Mouse (Mus musculus) limb, embryonic 11.5 days (tissue): ENCODE results near the gene Slc6a13. TPM values are rescaled to one million over a fixed set of nuclear protein-coding genes. Genes with fewer than 3 reads are reported as not detected.

Experiments used
- ATAC-seq: fragments of 200-750 bp; cut with Nextera tagmentation; 2 replicates; pipeline ENCODE4 v1.8.0; 2017; ENCODE audit warnings: low read depth; ENCODE audit not compliant: insufficient number of reproducible peaks, low FRiP score, low TSS enrichment
- DNase-seq: peaks from one replicate; pipeline ENCODE4 v3.0.0-alpha.2; 2015; ENCODE audit warnings: low spot score
- H3K27ac ChIP-seq: fragments of 300-500 bp; sonication (generic); replicated peaks from 2 replicates; pipeline ENCODE4 v1.5.1; 2014; ENCODE audit warnings: low read depth, mild to moderate bottlenecking, low read length
- H3K27me3 ChIP-seq: fragments of 300-500 bp; sonication (generic); 2 replicates; pipeline ENCODE4 v1.6.1; 2014; ENCODE audit warnings: mild to moderate bottlenecking, low read length, mixed read lengths; ENCODE audit not compliant: control insufficient read depth, insufficient read depth
- H3K36me3 ChIP-seq: fragments of 300-500 bp; sonication (generic); 2 replicates; pipeline ENCODE4 v1.6.1; 2014; ENCODE audit warnings: mild to moderate bottlenecking, low read length, moderate library complexity, mixed read lengths; ENCODE audit not compliant: control insufficient read depth, insufficient read depth
- H3K4me1 ChIP-seq: fragments of 300-500 bp; sonication (generic); 2 replicates; pipeline ENCODE4 v1.6.1; 2014; ENCODE audit warnings: low read length, mixed read lengths; ENCODE audit not compliant: control insufficient read depth, insufficient read depth
- H3K4me2 ChIP-seq: fragments of 300-500 bp; sonication (generic); 2 replicates; pipeline ENCODE4 v1.6.1; 2014; ENCODE audit warnings: low read depth, mild to moderate bottlenecking, moderate library complexity; ENCODE audit not compliant: severe bottlenecking
- H3K4me3 ChIP-seq: fragments of 300-500 bp; sonication (generic); 2 replicates; pipeline ENCODE4 v1.5.1; 2014; ENCODE audit warnings: low read depth, low read length
- H3K9ac ChIP-seq: fragments of 300-500 bp; sonication (generic); 2 replicates; pipeline ENCODE4 v1.6.1; 2014; ENCODE audit warnings: mild to moderate bottlenecking, low read length
- H3K9me3 ChIP-seq: fragments of 300-500 bp; sonication (generic); 2 replicates; pipeline ENCODE4 v1.6.1; 2016; ENCODE audit warnings: low read length; ENCODE audit not compliant: control insufficient read depth
- WGBS: fragments of 180-500 bp; shearing (Covaris S2); extraction: QIAGEN DNeasy Blood & Tissue Kit; methylation state at CpG from one replicate; pipeline ENCODE4 v1.1.7; 2014; 5-methylcytosine and 5-hydroxymethylcytosine counted together
- microRNA-seq: library from miRNA; unstranded; fragments of <30 nt; microRNA quantifications from one replicate; pipeline ENCODE4, GENCODE M21; 2016
- polyA plus RNA-seq: library from polyadenylated mRNA; unstranded; fragments of >200 nt; fragmentation: Nextera tagmentation; extraction: Ambion mirVana; gene quantifications from 2 replicates; pipeline ENCODE4 v1.2.1, GENCODE M21; 2014

Slc6a13 gene
- polyA plus RNA-seq, 1 experiment from 2014 or later, result 1.3 TPM

DNA sequence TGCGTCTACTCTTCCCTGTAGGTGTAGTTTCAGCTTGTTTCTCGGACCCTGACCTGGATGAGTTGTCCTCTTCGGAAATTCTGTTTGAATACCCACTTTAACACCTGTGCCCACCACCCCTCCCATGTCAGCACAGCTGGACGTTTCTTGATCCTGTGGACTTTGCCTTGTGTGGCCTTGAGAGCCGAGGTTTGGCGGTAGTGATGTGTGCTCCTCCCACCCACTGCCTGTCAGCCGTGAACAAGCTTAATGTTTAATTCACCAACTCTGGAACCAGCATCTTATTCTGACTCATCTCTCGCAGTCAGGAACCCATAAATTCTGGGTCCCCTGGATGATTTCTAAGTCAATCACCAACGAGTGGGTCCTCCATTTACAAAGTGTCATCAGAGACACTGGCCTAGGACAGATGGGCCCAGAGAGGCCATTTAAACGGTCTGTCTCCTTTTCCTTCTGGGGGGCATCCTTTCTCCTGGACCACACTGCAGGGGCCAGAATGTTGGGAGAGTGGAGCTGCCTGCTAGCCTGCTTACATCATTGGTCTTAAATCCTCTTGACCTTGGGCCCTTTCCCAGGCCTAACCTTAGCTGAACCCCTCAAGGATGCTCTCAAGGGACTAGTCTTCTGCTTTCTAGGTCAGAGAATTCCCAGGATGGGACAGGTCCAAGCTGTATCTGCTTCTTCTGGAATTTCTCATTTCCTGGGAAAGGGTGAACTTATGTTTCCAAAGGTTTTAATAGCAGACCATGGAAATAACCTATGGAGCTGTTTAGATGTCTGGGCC lies 71.4 kb downstream of the Slc6a13 start:
- WGBS, result 80% methylated on average over 10 of the region's 10 CpGs
- no peaks in the 10 kb centered on the region for H3K27me3 ChIP-seq
- H3K9ac ChIP-seq, result no peak overlapping the region
- ATAC-seq (no peak), DNase-seq (no peak)
- no peaks in the 10 kb centered on the region for H3K4me1 ChIP-seq
- no peaks in the 10 kb centered on the region for H3K9me3 ChIP-seq
- H3K4me2 ChIP-seq, result no peak overlapping the region
- H3K27ac ChIP-seq, result no peak overlapping the region
- no peaks in the 10 kb centered on the region for H3K36me3 ChIP-seq
- no peak overlapping the region for H3K4me3 ChIP-seq

DNA sequence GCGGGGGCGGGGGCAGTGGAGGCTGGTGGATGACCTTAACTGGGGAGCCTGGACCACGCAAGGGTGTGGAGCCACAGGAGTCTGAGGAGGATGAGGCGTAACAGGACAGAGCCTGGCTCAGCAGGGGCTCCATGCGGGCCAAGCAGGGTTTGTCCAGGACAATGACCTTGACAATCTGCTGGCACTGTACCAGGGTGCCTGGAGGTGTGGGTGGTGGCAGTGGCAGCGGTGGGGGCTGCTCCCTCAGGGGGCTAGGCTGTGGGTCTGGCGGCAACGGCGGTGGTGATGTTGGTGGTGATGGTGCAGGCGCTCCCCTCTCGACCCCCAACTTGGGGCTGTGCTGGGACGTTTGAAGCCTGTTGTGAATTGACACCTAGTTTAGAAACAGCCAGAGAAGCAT lies 76.1 kb downstream of the Slc6a13 start:
- Histone ChIP-seq H3K4me1 (no peaks in the 10 kb centered on the region), H3K4me2 (no peak overlapping the region), H3K9me3 (no peaks in the 10 kb centered on the region), H3K4me3 (no peak overlapping the region), H3K36me3 (no peaks in the 10 kb centered on the region), H3K9ac (no peak overlapping the region), H3K27me3 (no peaks in the 10 kb centered on the region), H3K27ac (no peak overlapping the region)
- DNase-seq, result no peak
- no peak for ATAC-seq
- 56% methylated on average over 12 of the region's 12 CpGs for WGBS

DNA sequence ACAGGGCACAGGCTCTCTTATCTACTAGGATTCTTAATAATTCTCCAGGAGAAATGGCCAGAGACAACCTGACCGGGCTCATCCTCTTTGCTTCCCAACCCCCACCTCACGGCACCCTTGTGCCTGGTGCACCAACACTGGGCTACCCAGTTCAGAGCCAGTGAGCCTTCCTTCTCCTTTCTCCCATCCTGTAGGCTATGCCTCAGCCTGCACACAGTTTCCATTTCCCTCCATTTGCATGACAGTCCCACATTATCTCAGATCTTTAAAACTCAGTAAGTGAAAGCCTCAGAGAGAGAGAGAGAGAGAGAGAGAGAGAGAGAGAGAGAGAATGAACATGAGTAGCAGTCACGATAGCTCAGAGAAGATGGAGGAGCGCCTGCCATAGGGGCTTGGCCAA lies 78.2 kb downstream of the Slc6a13 start:
- ATAC-seq, result no peak
- WGBS, result 60% methylated on average over 4 of the region's 4 CpGs

DNA sequence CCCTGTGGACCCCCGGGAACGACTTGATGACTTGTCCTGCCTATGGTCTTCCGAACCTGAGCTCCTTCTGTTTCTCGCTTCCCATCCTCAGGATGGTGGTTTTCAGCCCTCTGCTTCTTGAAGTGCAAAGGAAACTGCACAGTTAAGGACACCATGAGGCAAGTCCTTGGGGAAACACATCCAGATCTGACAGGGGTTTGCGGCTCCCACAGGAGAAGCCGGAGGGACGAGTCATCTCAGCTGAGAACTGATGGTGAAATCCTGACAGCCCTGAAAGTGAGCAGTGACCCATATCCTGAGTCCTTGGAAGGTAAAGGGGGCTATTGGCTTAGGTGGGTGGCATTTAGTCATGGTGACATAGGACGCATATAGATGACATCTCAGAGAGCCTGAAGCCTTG lies 80.5 kb downstream of the Slc6a13 start:
- no peak for DNase-seq
- H3K9ac ChIP-seq, result no peak overlapping the region
- no peak for ATAC-seq
- H3K27ac ChIP-seq, result no peak overlapping the region
- H3K36me3 ChIP-seq, result no peaks in the 10 kb centered on the region
- WGBS, result 79% methylated on average over 8 of the region's 8 CpGs
- H3K4me1 ChIP-seq, result no peaks in the 10 kb centered on the region
- no peaks in the 10 kb centered on the region for H3K9me3 ChIP-seq
- H3K4me3 ChIP-seq, result no peak overlapping the region
- H3K4me2 ChIP-seq, result no peak overlapping the region
- H3K27me3 ChIP-seq, result no peaks in the 10 kb centered on the region

More for the DNA sequence above, 78.2 kb downstream of the Slc6a13 start:
- DNase-seq, result no peak
- Histone ChIP-seq H3K4me1 (no peaks in the 10 kb centered on the region), H3K27ac (no peak overlapping the region), H3K27me3 (no peaks in the 10 kb centered on the region), H3K36me3 (no peaks in the 10 kb centered on the region), H3K9ac (no peak overlapping the region), H3K9me3 (no peaks in the 10 kb centered on the region), H3K4me2 (no peak overlapping the region), H3K4me3 (no peak overlapping the region)

DNA sequence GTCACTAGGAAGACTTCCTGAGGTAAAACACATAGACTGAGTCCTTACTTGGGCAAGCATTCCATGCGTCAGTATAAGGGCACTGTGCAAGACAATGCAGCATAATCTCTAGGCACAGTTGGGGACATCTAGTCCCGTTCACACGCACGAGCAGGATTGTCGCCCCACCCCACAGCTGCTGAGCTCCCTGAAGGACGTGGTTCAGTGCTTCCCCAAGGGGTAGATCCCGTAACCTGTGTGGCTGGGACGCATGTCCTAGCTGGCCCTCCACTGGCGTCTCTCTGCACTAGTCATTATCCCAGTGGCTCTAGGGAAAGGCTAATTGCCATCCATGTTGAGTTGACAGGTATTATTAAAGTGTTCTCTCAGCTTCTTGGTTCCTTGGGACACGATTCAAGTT lies 82.0 kb downstream of the Slc6a13 start:
- Histone ChIP-seq H3K27ac (no peak overlapping the region), H3K4me2 (no peak overlapping the region), H3K36me3 (no peaks in the 10 kb centered on the region), H3K4me1 (no peaks in the 10 kb centered on the region), H3K9ac (no peak overlapping the region), H3K27me3 (no peaks in the 10 kb centered on the region), H3K4me3 (no peak overlapping the region), H3K9me3 (no peaks in the 10 kb centered on the region)
- WGBS, result 58% methylated on average over 10 of the region's 10 CpGs
- ATAC-seq (no peak), DNase-seq (no peak)

DNA sequence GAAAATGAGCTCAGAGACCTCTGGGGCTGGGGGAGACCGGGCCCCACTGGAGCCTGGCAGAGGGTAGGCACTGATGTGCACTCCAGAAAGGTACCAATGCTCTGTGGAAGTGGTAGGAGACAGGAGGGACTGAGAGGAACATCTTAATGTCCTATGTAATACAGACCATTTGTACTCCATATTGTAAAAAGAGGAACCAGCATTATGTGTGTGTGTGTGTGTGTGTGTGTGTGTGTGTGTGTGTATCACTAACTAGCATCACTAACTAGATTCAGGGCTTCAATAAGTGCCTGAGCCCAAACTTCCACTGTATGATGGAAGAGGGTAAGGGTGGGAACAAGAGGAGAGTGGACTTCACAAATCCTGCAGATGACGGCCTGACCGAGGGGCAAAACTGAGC lies 85.4 kb downstream of the Slc6a13 start:
- Histone ChIP-seq H3K9me3 (no peaks in the 10 kb centered on the region), H3K9ac (no peak overlapping the region), H3K27me3 (no peaks in the 10 kb centered on the region), H3K27ac (no peak overlapping the region), H3K36me3 (no peaks in the 10 kb centered on the region), H3K4me3 (no peak overlapping the region), H3K4me1 (no peaks in the 10 kb centered on the region), H3K4me2 (no peak overlapping the region)
- no peak for DNase-seq
- WGBS, result 83% methylated on average over 3 of the region's 3 CpGs
- ATAC-seq, result no peak

Small RNAs within 50 kb of the gene (microRNA-seq; reads per million reads assigned to microRNA genes)
- gene Gm24855, result not detected

Other genes starting within 250 kb of the Slc6a13 start
- gene Mical3, start 169.2 kb upstream of the Slc6a13 start, polyA plus RNA-seq, result 12.2 and 13.7 TPM in 2 replicates
- 5.8 and 7.5 TPM in 2 replicates for gene Pex26, start 116.6 kb upstream of the Slc6a13 start, polyA plus RNA-seq
- gene Tuba8, start 89.5 kb upstream of the Slc6a13 start, polyA plus RNA-seq, result 0.63 and 0.94 TPM in 2 replicates
- gene Usp18, start 54.3 kb upstream of the Slc6a13 start, polyA plus RNA-seq, result 0.67 and 0.89 TPM in 2 replicates
- 0.53 TPM in 1 of 2 replicates, not detected in the other for gene Slc6a12, start 42.8 kb downstream of the Slc6a13 start, polyA plus RNA-seq
- 0.07 TPM in 1 of 2 replicates, not detected in the other for gene Iqsec3, start 173.5 kb downstream of the Slc6a13 start, polyA plus RNA-seq